Mouse (Mus musculus): ENCODE results near the gene Tmem50b. TPM values are rescaled to one million over a fixed set of nuclear protein-coding genes. Genes with fewer than 3 reads are reported as not detected.

Tmem50b gene
- total RNA-seq, 1 experiment from 2014 or later = 58.3 TPM

DNA sequence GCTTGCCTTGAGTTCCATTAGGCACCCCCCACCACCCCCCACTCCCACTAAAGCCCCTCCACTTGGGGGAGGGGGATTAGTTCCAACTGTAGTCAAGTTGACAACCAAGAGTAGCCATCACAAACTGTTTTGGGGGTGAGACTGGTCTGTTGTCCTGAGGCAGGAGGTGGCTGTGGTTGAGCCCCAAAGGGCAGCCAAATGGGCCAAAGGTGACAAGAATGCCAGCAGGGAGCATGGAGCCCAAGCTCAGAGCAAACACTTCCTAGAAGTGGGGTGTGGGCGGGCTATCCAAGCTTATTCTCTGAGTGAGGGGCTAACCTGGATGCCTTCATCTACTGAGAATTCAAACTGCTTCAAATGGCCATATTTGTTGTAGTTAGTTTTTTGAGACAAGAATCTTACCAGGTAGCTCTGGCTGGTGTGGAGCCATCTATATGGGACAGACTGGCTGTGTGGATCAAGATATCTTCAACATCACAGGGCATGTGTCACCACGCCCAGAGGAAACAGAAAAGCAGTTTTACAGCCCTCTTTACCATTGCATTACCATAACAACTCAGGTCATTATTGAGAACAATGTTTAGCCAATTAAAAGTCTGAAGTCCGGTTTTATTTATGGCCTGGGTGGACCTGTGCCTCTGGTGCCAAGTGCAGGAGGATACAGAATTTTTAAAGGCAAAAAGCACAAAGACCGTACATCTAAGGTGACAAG lies 32.9 kb downstream of the Tmem50b start:
- DNase-seq = no peak

DNA sequence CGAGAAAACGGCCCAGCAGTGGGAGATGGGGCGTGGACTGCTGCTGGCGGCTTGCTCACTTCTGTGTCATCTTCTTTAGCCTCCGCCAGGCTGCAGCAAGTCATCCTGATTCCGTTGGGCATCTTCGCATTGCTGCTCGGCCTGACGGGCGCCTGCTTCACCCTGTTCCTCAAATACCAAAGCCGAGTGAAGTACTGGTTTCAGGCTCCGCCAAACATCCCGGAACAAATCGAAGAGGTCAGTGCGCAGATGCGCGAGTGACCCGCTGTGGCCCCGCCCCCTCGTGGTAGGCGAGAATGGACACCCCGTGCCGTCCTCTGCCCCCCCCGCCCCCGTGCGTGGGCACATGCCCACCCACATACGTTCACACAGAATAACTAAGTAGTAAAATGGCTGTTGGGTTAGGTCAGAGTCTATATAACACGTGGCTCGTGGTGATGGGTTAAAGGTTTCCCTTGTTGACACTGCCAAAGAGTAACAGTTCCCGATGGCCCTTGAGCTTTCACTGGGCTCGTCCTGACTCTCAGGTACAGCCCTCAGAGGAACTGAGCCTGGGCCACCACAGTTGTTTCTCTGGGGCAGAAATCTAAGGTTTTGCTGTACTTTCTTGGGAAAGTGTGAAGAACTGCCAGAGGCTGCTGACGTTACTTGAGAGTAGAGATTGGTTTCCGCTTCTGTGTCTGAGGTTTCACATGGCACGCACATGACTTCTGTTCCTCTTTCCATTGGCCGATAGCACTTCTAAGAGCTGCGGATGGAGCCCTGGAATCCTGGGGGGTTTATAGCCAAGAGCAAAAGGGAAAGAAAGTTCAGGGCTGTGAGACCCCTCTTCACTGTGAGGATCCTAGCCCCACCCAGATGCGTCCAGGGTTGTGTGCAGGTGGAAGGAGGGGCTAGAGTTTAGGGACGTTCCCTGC lies 35.8 kb downstream of the Tmem50b start:
- DNase-seq = no peak

GRCm38 (mm10) chr16:91561099-91561498 lies 36.5 kb downstream of the Tmem50b start:
- DNase-seq = no peak

- no peak for DNase-seq
Measured at GRCm38 (mm10) chr16:91557693-91558092, 39.9 kb downstream of the Tmem50b start.

GRCm38 (mm10) chr16:91557214-91557613 lies 40.4 kb downstream of the Tmem50b start:
- DNase-seq = no peak

DNA sequence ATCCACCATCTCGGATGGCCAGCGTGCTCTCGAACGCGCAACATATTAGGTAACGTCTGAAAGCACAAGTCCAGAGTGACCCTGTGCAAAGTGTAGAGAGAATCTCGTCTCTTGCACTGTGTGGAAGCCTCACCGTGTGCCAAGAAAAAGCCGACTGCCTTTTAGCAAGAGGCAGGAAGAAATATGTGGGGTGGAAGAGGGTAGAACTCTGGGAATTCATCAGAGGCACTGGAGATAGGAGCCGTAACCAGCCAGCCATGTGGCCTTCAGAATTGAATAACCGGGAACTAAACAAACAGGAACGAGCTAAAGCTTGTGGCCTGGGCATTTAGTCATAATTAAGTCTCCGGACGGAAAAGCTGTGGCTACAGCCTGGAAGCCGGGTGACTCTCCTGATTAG lies 40.9 kb downstream of the Tmem50b start:
- no peak for DNase-seq

GRCm38 (mm10) chr16:91555017-91555605 lies 42.5 kb downstream of the Tmem50b start:
- peak; percentile 26 for DNase-seq

- peak; percentile 32 for DNase-seq
Measured at GRCm38 (mm10) chr16:91553625-91554024, 44.0 kb downstream of the Tmem50b start.

DNA sequence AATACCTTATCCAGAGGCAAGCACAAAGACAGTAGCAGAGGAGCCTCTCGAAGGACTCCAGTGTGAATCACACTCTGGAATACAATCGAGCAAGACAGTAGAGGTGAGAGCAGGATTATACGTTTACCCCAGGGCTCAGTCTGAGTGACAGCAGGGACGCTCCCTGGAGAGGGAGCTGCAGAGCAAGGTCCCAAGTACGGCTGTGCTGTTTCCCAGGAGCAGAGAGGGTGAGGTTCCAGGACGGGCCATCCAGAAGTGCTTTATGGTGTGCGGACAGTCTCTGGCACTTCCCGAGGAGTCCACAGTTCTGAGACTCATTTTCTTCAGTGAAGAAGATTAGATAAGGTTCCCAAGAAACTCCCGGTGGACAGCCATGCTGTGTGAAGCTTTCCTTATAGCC lies 45.5 kb downstream of the Tmem50b start:
- DNase-seq = no peak

DNA sequence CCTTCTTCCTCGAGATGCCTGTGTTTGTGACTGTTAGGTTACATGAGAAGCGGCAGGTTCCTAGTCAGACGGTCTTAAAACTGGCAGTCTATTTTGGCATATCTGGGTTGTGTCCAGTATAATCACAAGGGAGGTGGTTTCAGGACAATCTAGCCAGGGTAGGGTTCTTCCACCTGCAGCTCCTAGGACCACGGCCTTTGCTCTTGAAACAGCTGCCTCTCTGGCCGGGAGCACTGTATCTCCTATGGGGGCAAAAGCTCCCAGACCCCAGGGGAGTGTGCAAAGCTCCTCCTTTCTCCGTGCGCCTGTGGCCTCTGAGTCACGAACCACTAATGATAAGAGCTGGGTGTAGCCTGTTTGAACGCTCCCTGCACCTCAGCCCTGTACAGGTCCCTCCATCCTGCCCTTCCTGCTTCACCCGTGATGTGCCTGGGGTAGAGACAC lies 46.5 kb downstream of the Tmem50b start:
- no peak for DNase-seq

- DNase-seq = no peak
Measured at GRCm38 (mm10) chr16:91549616-91550015, 48.0 kb downstream of the Tmem50b start.

- no peak for DNase-seq
Measured at GRCm38 (mm10) chr16:91548996-91549395, 48.6 kb downstream of the Tmem50b start.

GRCm38 (mm10) chr16:91548586-91548985 lies 49.0 kb downstream of the Tmem50b start:
- no peak for DNase-seq

DNA sequence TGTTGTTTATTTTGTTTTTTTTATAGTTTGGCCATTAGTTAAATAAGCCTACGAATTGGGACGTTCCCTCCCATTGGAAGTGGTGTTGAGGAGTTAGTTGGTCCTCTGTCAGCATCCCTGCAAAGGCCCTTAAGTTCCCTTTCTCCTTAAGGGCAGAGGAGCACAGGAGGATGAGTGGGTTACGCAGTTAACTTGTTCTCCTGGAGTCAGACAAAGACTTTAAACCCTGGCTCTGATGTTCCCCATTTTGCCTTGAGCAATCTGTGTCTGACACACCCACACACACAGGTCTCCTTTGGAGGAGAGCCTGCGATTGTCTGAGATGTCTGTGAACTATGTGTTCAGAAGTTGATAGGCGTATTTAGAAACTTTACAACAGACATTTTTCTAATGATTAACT lies 49.6 kb downstream of the Tmem50b start:
- DNase-seq = no peak

- peak; percentile 83 for DNase-seq
Measured at GRCm38 (mm10) chr16:91546836-91547741, 50.5 kb downstream of the Tmem50b start, which contains the start of gene Ifngr2. TSS of gene Ifngr2 (plus strand) at chr16:91547072.

GRCm38 (mm10) chr16:91546391-91546835 lies 51.2 kb downstream of the Tmem50b start:
- no peak for DNase-seq

DNA sequence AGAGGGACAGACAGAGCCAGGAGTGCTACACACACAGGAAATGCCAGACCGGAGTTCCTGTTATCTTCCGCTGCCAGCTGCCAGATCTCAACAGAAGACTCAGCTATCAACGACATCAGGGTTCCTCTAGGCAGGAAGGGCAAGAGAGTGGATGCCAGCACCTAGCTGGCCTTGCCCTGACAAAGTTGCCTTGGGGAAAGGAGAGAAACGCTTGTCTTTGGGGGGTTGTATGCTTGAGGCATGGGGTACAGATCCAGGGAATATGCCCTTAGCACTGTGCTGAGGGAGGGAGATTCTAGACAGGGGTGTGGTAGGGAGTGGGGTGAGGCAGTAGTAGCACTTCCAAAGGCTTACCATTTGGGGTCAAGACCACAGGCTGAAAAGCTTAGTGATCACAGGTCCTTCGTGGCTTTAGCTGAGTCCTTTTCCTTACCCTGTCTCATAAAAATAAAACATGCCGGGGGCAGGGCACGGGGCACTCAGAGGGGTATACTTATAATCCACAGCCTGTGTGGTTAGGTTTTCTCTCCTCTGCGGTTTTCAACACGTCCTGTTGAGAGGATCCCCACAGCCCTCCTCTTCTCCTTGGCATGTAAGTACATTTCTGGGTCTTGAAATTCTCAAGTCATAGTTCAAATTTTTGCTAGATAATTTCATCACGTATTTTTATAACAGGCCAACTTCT lies 51.9 kb downstream of the Tmem50b start:
- DNase-seq = no peak

DNA sequence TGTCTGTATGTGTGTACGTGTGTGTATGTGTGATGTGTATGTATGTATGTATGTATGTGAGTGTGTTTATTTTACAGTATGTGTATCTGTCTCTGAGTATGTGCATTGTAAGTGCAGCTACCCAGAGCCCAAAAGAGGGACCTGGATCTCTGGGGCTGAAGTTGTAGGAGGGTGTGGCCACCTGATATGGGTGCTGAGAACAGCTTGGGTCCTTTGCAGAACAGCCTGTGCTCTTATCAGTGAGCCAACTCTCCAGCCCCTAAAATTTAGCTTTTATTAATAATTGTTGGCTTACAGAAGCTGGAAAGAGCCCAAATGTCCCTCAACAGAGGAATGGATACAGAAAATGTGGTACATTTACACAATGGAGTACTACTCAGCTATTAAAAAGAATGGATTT lies 54.0 kb downstream of the Tmem50b start:
- no peak for DNase-seq

GRCm38 (mm10) chr16:91541573-91542081 lies 56.0 kb downstream of the Tmem50b start:
- no peak for DNase-seq

- no peak for DNase-seq
Measured at GRCm38 (mm10) chr16:91538513-91538912, 59.1 kb downstream of the Tmem50b start.

- DNase-seq = no peak
Measured at GRCm38 (mm10) chr16:91538051-91538450, 59.5 kb downstream of the Tmem50b start.

Data from adrenal gland, postnatal 25 days (tissue).